Mouse (Mus musculus): ENCODE results near the gene Spsb1. TPM values are rescaled to one million over a fixed set of nuclear protein-coding genes. Genes with fewer than 3 reads are reported as not detected.

The Spsb1 gene
- 0.58 and 0.74 TPM in 2 replicates for total RNA-seq (2017)

- ATAC-seq (ENCODE audit: extremely low read depth, insufficient number of reproducible peaks, low FRiP score, poor library complexity, severe bottlenecking) = peak; percentile 87
Observed at GRCm38 (mm10) chr4:149954893-149955439, at the start of gene Spsb1. Gene Spsb1, minus strand, starts transcription at chr4:149955043.

GRCm38 (mm10) chr4:150003641-150004040 lies 48.8 kb upstream of the Spsb1 start:
- ATAC-seq (ENCODE audit: extremely low read depth, insufficient number of reproducible peaks, low FRiP score, poor library complexity, severe bottlenecking) = no peak

- ATAC-seq (ENCODE audit: extremely low read depth, insufficient number of reproducible peaks, low FRiP score, poor library complexity, severe bottlenecking) = no peak
Observed at GRCm38 (mm10) chr4:150003021-150003580, 48.3 kb upstream of the Spsb1 start.

GRCm38 (mm10) chr4:150002021-150002528 lies 47.2 kb upstream of the Spsb1 start:
- ATAC-seq (ENCODE audit: extremely low read depth, insufficient number of reproducible peaks, low FRiP score, poor library complexity, severe bottlenecking) = peak; percentile 62; the same call in 1 of the 2 replicates

DNA sequence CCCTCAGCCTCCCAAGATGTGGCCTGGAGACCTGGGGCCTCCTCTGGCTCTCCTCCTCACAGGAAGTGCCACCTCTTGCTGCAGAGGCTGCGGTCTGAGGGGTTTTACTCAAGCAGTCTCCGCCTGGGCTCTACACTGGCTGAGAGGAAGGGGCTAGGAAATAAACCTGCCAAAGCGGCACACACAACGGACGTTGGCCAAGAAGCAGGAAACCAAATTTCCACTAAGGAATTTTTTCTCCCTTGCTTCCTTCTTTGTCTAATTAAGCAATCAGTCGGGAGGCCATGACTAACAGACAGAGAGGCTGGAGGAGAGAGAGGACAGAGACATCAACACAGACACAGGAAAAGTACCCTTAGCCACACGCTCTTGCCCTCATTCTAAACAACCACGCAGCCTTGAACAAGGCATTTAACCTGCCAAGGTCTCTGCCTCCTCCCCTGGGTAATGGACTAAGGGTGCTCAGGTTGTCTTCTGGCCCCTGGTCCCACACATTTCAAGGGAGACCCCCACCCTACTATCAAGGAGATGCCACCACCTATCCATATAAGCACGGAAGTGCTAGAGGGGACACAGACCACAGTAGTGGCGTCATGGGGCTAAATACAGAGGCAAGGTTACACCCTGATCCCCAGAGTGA lies 46.5 kb upstream of the Spsb1 start:
- no peak for ATAC-seq (ENCODE audit: extremely low read depth, insufficient number of reproducible peaks, low FRiP score, poor library complexity, severe bottlenecking)

GRCm38 (mm10) chr4:149999931-150000555 lies 45.2 kb upstream of the Spsb1 start:
- no peak for ATAC-seq (ENCODE audit: extremely low read depth, insufficient number of reproducible peaks, low FRiP score, poor library complexity, severe bottlenecking)

- no peak for ATAC-seq (ENCODE audit: extremely low read depth, insufficient number of reproducible peaks, low FRiP score, poor library complexity, severe bottlenecking)
Observed at GRCm38 (mm10) chr4:149999510-149999900, 44.7 kb upstream of the Spsb1 start.

DNA sequence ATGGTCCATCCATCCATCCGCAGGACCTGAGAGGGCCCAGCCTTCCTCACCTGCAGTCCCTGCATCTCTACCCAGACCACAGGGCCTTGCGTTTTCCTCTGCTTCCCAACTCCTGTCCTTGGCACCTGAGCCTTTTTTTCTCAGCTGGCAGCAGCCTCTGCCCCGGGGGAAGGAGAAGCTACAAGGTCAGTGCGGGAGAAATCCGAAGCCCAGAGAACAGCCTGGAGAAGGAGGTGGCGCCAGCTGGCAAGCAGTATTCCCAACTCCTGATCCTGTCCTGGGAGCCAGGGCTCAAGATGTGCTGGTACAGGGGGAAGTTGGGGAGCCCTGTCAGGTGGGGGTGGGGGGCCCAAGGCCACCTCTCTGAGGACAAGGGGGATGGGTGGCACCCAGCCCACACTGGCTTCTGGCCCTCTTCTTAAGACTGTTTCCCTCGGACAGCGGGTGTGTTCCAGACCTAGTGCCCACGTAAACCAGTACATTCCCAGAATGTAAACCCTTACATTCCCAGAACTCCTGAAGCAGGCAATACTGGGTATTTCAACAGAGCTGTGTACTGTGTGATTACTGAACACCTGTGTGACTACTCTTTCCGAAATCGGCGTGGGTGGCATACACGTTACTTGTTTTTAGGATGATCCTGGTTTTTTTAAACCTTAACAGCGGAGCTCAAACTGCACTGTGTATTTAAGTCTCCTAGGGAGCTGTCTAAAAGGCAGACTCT lies 44.1 kb upstream of the Spsb1 start:
- no peak for ATAC-seq (ENCODE audit: extremely low read depth, insufficient number of reproducible peaks, low FRiP score, poor library complexity, severe bottlenecking)

- no peak for ATAC-seq (ENCODE audit: extremely low read depth, insufficient number of reproducible peaks, low FRiP score, poor library complexity, severe bottlenecking)
Observed at GRCm38 (mm10) chr4:149997999-149998398, 43.2 kb upstream of the Spsb1 start.

DNA sequence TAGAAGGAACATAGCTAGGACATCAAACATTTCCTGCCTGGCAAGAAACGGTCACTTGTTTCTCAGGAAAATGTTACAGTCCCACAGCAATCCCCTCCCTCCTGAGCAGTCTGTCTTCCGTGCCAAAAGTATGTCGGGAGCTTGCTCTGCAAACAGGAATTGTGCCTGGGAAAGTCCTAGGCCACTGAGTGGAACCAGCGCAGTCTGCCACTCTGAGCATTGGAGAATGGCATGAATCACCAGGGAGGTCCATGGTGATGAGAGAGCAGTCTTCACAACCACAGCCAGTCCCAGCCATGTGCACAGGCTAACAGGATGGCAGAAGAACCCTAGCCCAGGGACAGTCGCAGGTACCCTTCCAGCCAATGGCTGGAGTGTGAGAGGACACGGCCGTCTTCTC lies 41.6 kb upstream of the Spsb1 start:
- ATAC-seq (ENCODE audit: extremely low read depth, insufficient number of reproducible peaks, low FRiP score, poor library complexity, severe bottlenecking) = no peak

GRCm38 (mm10) chr4:149995911-149996310 lies 41.1 kb upstream of the Spsb1 start:
- no peak for ATAC-seq (ENCODE audit: extremely low read depth, insufficient number of reproducible peaks, low FRiP score, poor library complexity, severe bottlenecking)

DNA sequence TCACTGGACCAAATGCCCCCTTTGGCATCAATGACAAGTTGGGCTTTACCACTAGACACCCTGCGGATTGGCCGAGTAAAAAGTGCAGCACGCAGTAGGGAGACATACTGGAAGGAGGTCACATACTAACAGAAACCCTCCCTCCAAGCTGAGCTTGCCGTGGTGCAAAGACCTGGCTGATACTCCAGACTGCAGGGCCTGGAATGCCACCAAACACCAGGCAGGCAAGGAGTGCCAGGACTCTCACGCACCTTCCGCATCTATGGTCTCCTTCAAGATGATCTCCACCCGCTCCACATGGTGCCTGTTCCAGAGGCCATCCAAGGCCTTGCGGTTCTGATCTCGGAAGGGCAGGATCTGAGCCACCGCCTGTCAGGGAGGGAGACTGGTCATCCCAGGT lies 39.4 kb upstream of the Spsb1 start:
- no peak for ATAC-seq (ENCODE audit: extremely low read depth, insufficient number of reproducible peaks, low FRiP score, poor library complexity, severe bottlenecking)

- no peak for ATAC-seq (ENCODE audit: extremely low read depth, insufficient number of reproducible peaks, low FRiP score, poor library complexity, severe bottlenecking)
Observed at GRCm38 (mm10) chr4:149992670-149993032, 37.8 kb upstream of the Spsb1 start.

GRCm38 (mm10) chr4:149991755-149992669 lies 37.2 kb upstream of the Spsb1 start:
- no peak for ATAC-seq (ENCODE audit: extremely low read depth, insufficient number of reproducible peaks, low FRiP score, poor library complexity, severe bottlenecking)

DNA sequence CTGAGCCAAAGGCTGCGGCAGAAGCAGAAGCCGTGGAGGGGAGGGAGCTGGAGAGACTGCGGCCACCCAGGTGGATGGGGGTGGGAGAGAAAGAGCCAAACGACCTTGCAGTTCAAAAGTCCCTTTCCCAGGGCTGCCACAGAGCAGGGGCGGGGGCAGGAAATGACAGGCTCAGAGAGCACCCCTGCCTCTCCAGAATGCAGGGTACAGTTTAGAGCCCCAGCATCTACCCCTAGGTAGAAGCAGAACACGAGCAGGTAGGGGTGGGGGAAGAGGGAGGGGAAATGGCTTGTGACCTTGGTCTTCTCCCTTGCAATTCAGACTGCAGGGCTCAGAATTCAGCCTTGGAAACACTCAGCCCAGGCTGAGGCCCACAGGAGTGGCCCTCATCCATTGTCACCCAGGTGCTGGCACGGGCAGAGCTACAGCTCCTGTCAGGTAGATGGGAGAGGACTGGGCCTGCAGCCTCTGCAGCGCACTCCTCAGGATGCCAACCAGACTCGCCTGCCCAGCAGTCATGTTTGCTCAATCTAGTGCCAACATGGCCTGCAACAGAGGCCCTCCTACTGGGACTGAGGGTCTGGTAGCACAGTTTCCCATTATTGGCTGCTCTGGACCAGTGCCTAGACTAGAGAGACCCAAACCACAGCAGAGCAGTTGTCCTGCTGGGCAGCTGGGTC lies 36.3 kb upstream of the Spsb1 start:
- ATAC-seq (ENCODE audit: extremely low read depth, insufficient number of reproducible peaks, low FRiP score, poor library complexity, severe bottlenecking) = no peak

DNA sequence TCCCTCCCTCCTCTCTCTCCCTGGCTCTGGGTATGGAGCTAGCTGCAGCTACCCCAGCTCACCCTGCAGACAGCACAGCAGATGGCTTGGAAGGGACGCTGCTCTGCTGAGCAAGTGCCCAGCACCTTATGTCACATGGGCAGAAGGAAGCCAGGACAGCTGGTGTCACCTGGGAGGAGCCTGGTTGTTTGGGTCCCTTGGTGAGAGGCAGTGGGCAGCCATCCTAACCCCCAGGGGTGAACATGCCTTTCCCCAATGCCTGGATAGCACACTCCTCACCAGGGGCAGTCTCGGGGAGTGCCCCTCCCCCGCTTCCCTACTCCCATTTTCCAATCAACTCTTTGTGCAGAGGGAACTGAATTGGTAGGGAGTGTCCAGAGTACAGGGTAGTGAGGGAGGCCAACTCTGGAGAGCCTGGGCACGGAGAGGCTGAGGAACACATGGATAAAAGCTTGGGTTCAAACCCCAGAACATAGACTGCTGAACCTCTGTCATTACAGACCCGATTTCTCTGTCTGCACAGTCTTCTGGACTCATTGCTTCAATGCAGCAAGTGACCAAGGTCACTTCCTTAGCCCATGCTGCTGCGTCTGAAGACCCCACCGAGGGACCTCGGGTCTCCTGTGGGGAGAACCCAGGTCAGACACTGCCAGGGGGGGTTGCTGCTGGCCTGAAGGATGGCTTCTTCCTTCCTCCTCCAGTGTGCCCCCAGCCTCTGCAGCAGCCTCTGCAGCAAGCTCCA lies 35.5 kb upstream of the Spsb1 start:
- no peak for ATAC-seq (ENCODE audit: extremely low read depth, insufficient number of reproducible peaks, low FRiP score, poor library complexity, severe bottlenecking)

GRCm38 (mm10) chr4:149988931-149989556 lies 34.2 kb upstream of the Spsb1 start:
- peak; percentile 91 for ATAC-seq (ENCODE audit: extremely low read depth, insufficient number of reproducible peaks, low FRiP score, poor library complexity, severe bottlenecking)
